Mouse (Mus musculus) adrenal gland, postnatal 36 days (tissue): ENCODE results near the gene Ttc34. TPM values are rescaled to one million over a fixed set of nuclear protein-coding genes. Genes with fewer than 3 reads are reported as not detected.
A peak's percentile ranks its signal among the peaks of the same experiment; 100 is the strongest.

Experiments used
- DNase-seq, 2 experiments: peaks; one replicate each; pipeline ENCODE4 v3.0.0; 2021; ENCODE audit warnings: mixed read lengths in 1 of 2
- long read RNA-seq, 2 experiments: library from polyadenylated mRNA; stranded (forward); transcript quantifications; one replicate each; pipeline ENCODE4 v2.0.0; 2021; ENCODE audit warnings: borderline sequencing depth in 2 of 2
- total RNA-seq, 2 experiments: library from RNA; stranded (reverse); gene quantifications; 2 replicates each; pipeline ENCODE4 v1.2.3; 2021

The Ttc34 gene
- under 1 TPM in 1 of 2 experiments, not detected in 1; 0.16 TPM for total RNA-seq
- long read RNA-seq, experiment 1 = 0 reads
- long read RNA-seq, experiment 2, partial matches to known transcripts = 0 of 1 reads
- long read RNA-seq, experiment 2, other reads (novel, unspliced or antisense) = 1 of 1 reads

GRCm38 (mm10) chr4:154837170-154837569 is at the start of gene Ttc34:
Ttc34 (plus strand) TSS chr4:154837459.
- peak; percentile 76 to 83 for DNase-seq

GRCm38 (mm10) chr4:154787960-154788702 is 49.1 kb upstream of the Ttc34 start:
- no peak for DNase-seq

- DNase-seq = no peak
Measured at GRCm38 (mm10) chr4:154791894-154792293, 45.4 kb upstream of the Ttc34 start.

- no peak for DNase-seq
Measured at GRCm38 (mm10) chr4:154793499-154793898, 43.8 kb upstream of the Ttc34 start.

GRCm38 (mm10) chr4:154797834-154798233 is 39.4 kb upstream of the Ttc34 start:
- peak; percentile 52 to 65 for DNase-seq

GRCm38 (mm10) chr4:154800543-154800942 is 36.7 kb upstream of the Ttc34 start:
- DNase-seq = no peak

GRCm38 (mm10) chr4:154802210-154802609 is 35.0 kb upstream of the Ttc34 start:
- no peak for DNase-seq

GRCm38 (mm10) chr4:154825662-154826061 is 11.6 kb upstream of the Ttc34 start:
- peak; percentile 17 to 51 for DNase-seq

GRCm38 (mm10) chr4:154826224-154826623 is 11.0 kb upstream of the Ttc34 start:
- no peak for DNase-seq

GRCm38 (mm10) chr4:154827181-154827580 is 10.1 kb upstream of the Ttc34 start:
- DNase-seq = no peak

GRCm38 (mm10) chr4:154827861-154828610 is 9.2 kb upstream of the Ttc34 start:
- no peak for DNase-seq

GRCm38 (mm10) chr4:154831915-154832573 is 5.2 kb upstream of the Ttc34 start:
- DNase-seq = no peak

GRCm38 (mm10) chr4:154836183-154836915 is 910 bp upstream of the Ttc34 start:
- DNase-seq = no peak

- no peak for DNase-seq
Measured at GRCm38 (mm10) chr4:154838741-154839140, 1.5 kb downstream of the Ttc34 start.

- DNase-seq = peak; percentile 42 to 54
Measured at GRCm38 (mm10) chr4:154839406-154839805, 2.1 kb downstream of the Ttc34 start.

GRCm38 (mm10) chr4:154852696-154853095 is 15.4 kb downstream of the Ttc34 start:
- no peak for DNase-seq

- DNase-seq = no peak
Measured at GRCm38 (mm10) chr4:154853881-154854280, 16.6 kb downstream of the Ttc34 start.

- DNase-seq = no peak
Measured at GRCm38 (mm10) chr4:154854676-154855345, 17.6 kb downstream of the Ttc34 start.

- peak; percentile 80 to 83 for DNase-seq
Measured at GRCm38 (mm10) chr4:154855721-154856479, 18.6 kb downstream of the Ttc34 start.

- DNase-seq = no peak
Measured at GRCm38 (mm10) chr4:154856480-154856837, 19.2 kb downstream of the Ttc34 start.

- DNase-seq = no peak
Measured at GRCm38 (mm10) chr4:154856882-154857281, 19.6 kb downstream of the Ttc34 start.
